Mouse (Mus musculus): Measurements from ENCODE around the gene Hist1h4a.
"Not testable (repeated sequence)": the region's sequence is repeated elsewhere in the genome, so short reads cannot be mapped to it uniquely, and the experiment has no call there.

Hist1h4a gene

DNA sequence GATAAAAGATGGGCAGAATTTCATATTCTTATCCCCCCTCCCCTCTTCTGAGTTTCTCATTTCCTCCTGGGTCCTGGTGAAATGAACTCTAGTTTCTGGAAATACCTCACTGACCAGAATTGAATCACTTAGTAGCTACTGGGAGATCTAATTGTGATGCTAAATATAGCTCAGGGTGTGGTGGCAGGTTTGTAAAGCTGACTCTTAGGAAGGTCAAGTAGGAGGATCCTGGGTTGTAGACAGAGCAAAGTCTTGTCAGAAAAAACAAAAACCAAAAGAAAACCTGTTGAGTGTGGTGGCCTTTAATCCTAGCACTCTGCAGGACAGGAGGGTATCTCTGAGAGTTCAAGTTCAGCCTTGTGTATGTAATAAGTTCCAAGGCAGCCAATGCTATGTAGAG is 19.0 kb downstream of the Hist1h4a start:
- DNase-seq (ENCODE audit: low spot score), result no peak

DNA sequence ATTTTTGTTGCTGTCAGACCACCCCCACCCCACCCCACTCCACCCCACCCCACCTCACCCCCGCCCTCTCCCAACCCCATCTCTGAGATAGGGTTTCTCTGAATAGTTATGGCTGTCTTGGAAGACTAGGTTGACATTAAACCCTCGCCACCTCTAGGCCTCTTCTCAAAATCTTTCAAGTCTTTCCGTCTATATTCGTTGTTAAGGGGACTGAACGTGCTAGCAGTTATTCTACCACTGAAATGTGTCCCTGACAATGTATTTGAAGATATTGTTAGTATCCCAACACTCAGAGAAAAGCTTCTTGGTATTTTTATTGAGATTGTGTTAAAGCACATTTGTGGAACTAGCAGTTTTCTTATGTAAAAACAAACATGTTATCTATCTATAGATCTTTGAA is 20.1 kb downstream of the Hist1h4a start:
- no peak for DNase-seq (ENCODE audit: low spot score)

DNA sequence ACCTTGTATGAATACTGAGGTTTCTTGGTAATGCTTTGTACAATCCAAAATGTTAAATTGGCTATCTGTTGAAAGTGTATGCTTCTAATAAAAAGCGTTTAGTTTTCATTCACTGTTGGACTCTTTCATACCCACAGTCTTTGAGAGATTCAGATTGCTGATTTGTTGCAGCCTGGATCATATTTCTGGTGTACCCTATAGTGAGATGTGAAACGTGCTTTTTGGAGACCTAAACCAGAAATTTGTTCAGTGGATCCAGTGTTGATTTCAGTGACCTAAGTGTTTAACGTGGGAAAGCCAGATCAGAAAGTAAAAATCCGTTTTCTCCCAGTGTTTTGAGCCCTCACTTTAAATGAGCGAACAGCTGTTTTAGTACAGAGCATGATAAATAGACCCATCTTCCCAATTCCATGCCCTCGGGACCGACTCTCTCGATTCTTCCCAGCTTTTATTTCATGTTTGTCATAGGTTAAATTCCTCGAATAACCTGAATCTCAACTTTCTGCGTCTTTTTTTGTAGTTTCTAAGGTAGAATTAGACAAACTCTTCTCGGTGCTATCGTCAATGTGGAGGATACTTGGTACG is 20.7 kb downstream of the Hist1h4a start:
- DNase-seq (ENCODE audit: low spot score), result no peak

DNA sequence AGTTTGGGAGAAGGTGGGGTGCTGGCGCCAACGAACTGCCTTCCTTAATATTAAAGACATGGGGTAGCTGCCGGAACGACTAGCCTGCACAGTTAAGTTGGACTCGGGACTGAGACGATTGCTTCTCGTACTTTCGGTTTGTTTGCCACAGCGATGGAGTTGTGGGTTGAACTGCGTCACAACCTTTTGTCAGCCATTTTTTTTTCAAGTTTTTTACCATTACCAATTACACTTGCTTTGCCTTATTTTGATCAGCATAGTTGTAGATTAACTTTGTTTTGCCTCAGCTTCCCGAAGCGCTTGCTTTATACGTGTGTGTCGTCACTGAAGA is 21.1 kb downstream of the Hist1h4a start:
- DNase-seq (ENCODE audit: low spot score), result no peak

DNA sequence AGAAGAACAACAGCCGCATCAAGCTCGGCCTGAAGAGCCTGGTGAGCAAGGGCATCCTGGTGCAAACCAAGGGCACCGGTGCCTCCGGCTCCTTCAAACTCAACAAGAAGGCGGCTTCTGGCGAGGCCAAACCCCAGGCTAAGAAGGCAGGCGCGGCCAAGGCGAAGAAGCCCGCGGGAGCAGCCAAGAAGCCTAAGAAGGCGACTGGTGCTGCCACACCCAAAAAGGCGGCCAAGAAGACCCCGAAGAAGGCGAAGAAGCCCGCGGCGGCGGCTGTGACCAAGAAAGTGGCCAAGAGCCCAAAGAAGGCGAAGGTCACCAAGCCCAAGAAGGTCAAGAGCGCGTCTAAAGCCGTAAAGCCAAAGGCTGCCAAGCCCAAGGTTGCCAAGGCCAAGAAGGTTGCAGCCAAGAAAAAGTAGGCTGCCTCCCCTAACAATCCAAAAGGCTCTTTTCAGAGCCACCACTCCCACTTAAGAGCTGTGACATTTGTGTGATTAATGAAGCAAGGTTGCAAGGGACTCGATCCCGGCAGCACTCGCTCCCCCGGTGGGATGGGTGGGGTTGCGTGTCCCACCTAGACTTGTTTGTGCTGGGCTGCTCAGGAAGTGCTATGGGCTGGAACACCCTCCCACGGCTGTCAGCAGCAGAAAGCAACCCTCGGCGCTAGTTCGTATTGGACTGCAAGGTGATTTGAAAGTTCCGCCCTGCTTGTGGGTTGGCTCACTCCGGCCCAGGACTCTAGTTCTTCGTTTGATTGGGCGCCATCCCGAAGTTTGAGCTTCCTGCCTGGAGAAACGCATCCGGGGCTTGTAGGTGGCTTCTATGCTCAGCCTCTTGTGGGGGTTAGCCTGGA is 21.7 kb downstream of the Hist1h4a start:
- DNase-seq (ENCODE audit: low spot score), result peak; percentile 96

DNA sequence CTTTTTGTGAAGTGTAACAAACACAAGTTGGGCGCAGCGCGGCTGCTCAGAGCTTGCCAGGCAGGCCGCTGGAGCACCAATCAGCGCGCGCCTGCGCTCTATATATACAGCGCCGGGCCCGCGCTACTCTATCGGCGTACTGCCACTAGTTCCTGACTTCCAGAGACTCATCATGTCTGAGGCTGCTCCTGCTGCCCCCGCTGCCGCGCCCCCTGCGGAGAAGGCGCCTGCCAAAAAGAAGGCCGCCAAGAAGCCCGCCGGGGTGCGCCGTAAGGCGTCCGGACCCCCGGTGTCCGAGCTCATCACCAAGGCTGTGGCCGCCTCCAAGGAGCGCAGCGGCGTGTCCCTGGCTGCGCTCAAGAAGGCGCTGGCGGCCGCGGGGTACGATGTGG is 22.4 kb downstream of the Hist1h4a start, which contains the start of gene Hist1h1c:
Gene Hist1h1c (plus strand): TSS at position 132 of the 392 bp plus-strand sequence.
- peak; percentile 89 for DNase-seq (ENCODE audit: low spot score)

DNA sequence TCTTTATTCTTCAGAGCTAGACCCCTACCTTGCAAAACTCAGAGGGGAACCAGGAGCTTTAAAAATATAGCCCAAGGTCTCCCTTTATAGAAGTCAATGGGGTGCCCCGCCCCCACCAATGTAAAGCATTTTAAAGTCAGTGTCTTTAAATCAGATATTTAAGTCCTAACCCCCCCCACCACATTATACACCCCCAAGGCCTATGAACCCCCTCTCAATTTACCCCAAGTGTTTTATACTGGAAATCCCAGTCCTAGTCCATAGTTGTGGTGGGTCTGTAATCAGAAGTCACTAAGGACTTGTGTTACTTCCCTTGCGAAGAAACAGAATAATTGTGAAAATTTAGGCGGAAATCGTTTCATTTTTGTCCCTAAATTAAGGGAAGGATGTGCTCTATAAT is 23.0 kb downstream of the Hist1h4a start:
- no peak for DNase-seq (ENCODE audit: low spot score)

DNA sequence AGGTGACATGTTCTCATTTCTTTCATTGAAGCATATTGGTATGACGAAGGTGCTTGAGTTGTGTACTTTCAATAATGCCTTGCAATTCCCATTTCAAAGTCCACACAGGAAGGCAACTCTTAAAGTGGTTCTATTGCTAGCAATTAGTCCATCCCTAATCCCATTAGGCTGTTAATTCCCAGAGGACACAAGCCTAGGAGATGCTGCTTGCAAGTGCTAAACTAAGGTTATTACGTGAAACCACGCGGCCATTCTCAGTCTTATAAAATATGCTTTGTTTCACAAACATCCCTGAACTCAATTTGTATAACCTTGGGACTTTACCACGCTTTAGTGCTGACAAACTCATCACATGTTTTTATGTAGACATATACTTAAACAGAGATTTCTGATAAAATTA is 23.9 kb downstream of the Hist1h4a start:
- no peak for DNase-seq (ENCODE audit: low spot score)

DNA sequence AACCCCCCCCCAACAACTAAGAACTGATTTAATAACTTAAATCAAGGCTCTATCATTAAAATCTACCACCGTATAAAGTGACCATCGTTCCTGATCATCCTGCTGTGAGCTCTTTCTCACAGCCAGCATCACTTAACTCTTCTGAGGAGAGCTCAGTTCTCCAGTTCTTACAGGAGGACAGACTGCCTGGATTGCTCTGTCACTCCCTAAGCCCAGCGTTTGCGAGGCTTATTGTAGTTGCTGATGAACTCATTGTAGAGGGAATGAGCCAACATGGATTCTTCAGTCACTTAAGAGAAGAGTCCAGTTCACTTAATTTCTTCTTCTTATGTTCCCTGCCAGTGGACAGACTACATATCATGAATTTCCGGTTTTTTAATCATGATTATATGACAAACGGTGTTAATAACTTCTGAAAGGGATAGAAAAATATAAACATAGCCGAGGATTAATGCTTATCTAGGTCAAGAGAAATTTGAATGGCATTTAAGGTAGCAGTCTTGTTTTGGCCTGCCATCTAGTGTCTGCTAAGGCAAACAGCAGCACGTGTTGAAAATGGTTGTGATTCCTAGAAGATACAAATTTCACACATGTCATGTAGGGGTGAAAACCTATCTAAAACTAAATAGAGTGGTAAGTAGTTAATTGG is 28.8 kb downstream of the Hist1h4a start:
- peak; percentile 45 for DNase-seq (ENCODE audit: low spot score)

DNA sequence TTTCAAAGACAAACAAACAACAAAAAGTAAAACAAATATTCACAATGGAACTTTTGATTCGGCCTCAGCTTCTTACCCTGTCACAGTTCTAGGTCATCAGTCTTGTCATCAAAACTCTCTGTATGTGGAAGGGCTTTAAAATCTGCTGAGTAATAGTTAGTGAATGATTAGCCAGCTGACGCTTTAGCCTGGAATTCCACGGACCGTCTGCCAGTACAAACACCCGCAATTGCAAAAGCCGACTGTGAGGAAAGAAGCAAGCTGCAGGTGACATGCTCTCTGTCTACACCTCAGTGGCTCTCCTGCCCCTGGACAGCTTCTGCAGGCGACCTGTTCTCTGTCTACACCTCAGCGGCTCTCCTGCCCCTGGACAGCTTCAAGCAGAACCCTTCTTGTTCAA is 30.6 kb downstream of the Hist1h4a start:
- DNase-seq (ENCODE audit: low spot score), result no peak

DNA sequence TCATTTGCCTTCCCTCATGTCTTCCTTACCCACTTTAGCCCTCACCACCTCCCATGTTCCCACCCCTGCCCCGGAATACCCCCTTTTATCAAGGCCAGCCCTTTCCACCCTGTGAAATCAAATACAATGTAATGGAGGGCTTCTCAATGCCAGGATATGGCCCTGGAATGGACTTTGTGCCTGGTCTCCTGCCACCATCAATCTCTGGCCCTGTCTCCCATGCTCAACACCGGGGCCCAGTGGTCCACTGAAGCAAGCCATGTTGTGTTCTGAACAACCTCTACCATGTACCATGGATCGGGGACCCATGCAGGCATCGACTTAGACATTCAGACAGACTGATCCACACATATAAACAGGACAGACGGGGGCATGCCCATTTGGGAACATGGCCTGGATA is 31.3 kb downstream of the Hist1h4a start:
- no peak for DNase-seq (ENCODE audit: low spot score)

DNA sequence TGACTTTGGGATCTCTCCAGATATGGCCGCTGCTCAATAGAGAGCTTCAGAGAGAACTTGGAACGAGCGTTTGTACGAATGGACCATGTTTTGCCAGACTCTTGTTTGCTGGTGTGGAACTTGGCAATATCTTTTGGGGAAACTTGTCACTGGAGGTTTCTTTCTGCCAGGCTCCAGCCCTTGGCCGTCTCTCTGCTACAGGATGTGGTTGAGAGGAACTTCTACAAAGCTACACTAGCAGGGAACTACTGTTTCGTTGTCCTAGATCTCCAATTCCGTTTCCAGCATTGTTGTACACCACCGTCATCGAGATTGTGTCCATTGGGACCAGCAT is 31.9 kb downstream of the Hist1h4a start:
- DNase-seq (ENCODE audit: low spot score), result no peak

DNA sequence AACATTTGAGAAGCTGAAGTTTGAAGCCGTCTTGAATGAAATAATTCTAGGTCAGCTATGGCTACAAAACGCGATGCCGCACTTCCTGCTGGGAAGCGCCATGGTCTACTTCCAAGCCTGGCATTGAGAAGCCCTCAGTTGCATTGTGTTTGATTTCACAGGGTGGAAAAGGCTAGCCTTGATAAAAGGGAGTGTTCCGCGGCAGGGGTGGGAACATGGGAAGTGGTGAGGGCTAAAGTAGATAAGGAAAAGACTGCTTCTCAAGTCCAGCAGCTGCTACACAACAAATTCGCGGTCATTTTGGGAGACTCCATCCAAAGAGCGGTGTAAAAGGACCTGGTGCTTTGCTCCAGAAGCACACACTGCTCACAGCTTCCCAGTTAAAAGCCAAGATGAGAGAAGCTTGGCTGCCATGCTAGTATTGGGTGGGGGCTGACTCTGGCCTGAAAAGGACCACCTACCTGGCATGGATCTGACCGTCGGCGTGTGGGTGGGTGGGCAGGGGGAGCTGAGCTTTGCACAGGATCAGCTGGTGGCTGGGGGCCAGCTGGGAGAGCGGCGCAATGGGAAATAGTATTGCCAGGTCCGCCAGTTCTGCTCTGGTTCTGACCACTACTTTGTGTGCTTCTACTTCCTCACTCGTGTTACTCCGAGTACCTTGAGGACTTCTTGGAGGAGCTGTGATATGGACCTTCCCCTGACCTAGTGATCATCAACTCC is 32.4 kb downstream of the Hist1h4a start:
- DNase-seq (ENCODE audit: low spot score), result no peak

DNA sequence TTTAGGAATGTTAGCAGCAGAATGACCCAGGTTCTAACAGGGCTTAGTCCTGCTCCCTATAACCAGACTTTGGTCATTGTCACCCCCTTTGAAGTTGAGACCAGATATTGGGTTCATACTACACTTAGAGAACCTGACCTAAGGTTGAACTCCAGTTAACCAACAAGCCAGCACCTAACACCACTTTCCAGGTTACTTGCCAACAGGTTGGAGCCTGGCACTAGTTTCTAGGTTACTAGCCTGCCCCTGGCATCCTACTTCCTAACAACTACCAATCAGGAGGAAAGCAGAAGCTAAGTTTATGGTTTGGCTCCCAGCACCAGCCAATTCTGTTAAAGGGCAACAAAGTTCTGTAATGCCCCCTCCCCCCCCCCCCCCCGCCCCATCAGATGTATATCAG is 35.8 kb downstream of the Hist1h4a start:
- DNase-seq (ENCODE audit: low spot score), result no peak

DNA sequence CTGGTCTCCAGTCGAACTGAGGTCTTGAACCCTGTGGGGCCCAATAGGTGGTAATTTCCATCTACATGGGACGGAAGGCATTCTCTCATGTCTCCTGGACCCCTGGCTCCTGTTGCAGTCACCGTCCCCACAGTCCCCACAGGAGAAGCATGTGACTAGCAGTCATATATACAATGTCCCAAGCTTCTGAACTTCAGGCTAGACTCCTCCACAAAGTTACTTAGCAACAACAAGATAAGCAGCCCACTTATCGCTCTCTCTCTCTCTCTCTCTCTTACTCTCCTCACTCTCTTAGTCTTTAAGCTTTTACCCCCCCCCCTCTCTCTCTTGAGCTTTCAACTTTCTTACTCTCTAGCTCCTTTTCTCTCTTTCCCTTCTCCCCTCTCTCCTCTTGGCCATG is 36.8 kb downstream of the Hist1h4a start:
- no peak for DNase-seq (ENCODE audit: low spot score)

DNA sequence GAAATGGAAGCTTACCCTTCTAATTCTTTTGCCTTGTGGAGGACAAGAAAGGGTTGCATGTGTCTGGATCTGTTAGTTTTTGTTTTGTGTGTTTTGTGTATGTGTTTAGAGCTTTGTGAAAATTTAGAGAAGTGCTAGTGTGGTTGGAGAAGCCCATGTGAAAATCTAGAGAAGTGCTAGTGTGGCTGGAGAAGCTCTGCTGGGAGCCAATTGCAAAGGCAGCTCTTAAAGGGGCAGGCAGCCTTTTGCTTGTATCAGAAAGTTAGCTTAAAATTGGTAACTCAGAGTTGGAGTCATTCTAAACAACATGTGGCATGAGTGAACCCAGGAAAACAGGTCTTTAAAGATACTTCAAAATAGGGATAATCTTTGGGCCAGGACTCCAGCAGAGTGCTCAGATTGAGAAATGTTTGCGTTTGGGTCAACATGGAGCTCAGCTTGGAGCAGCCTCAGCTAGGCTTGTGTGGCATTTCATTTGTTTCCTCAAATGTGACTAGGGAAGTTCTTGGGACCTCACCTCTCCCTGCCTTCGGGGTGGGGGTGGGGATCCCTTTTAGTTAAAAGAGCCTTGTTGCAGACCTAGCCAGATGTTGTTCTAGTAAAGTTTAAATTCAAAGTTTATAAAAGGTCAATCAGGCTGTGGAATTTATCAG is 43.3 kb downstream of the Hist1h4a start:
- not testable (repeated sequence) for DNase-seq (ENCODE audit: low spot score)

DNA sequence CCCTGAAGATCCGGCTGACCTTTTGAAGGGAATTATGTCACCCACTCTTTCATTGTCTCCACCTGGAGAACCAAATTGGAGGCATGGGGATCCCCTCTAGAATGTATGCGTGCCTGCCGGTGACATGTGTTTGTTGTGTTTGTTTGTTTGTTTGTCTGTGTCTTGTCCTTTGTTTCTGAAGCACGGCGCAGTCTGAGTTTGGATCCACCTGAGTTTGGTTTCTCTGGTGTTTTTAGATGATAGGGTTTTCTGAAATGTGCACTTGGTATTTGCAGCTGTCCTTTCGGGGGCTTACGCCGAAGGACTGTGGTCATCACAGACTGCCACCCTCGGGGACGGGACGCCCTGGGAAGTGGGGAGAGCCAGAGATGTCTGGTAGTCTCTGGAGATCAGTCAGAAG is 43.9 kb downstream of the Hist1h4a start:
- no peak for DNase-seq (ENCODE audit: low spot score)

DNA sequence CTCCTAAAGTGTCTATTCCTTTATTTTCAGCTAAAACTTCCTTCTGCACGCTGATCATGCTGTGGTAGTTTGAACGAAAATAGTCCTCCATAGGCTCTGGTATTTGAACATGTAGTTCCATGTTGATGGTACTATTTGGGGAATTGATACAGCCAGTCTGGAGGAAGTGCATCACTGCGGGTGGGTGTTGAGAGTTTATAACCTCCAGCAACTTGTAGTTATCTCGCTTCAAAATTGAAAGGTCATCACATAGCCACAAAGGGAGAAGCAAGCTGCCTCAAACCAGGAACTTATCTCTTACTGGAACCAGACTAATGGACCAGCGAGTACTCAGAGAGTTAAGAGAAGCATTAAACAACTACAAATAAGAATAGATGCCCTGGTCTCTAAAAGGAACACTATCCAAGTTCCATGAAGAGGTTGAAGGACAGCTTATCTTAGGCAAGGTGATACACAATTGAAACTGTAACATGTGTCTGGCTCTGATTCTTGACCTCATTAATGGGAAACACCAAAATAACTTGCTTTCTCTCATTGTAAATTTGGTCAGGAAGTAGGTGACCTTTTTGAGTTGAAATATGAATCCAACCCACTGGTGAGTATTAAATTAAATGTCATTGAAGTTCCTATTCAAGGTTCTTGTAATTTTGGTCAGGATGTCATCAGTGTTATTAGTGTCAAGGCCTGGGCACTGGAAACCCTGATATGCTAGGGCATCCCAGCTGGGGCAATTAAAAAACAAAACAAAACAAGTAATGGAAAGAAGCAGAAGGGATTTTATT is 44.6 kb downstream of the Hist1h4a start:
- no peak for DNase-seq (ENCODE audit: low spot score)
